Mouse (Mus musculus): ENCODE data around the gene Med25. TPM values are rescaled to one million over a fixed set of nuclear protein-coding genes. Genes with fewer than 3 reads are reported as not detected.

The Med25 gene
- polyA plus RNA-seq, 1 experiment from 2014 or later, result 114 TPM

DNA sequence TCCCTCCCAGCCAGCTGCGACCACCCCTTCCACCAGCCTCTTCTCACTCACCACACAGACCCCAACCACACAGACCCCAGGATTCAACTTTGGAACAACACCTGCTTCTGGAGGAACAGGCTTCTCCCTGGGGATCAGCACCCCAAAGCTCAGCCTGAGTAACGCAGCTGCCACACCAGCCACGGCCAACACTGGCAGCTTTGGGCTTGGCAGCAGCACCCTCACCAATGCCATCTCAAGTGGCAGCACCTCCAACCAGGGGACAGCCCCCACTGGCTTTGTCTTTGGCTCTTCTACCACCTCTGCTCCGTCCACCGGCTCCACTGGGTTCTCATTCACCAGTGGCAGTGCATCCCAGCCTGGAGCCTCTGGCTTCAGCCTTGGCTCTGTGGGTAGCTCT is 63.8 kb downstream of the Med25 start:
- H3K9me3 ChIP-seq (ENCODE audit: control insufficient read depth, low read length), result no peaks in the 10 kb centered on the region
- no peak overlapping the region for H3K9ac ChIP-seq (replicated peaks; ENCODE audit: low read length)
- no peak overlapping the region for H3K27ac ChIP-seq (replicated peaks; ENCODE audit: low read depth, low read length)
- H3K4me3 ChIP-seq (replicated peaks; ENCODE audit: low read depth, low read length), result no peak overlapping the region
- no peaks in the 10 kb centered on the region for H3K27me3 ChIP-seq (ENCODE audit: control insufficient read depth, insufficient read depth, low read length)
- no peaks in the 10 kb centered on the region for H3K4me1 ChIP-seq (ENCODE audit: control insufficient read depth, insufficient read depth, low read length)
- no peak for DNase-seq
- peaks cover 46% of the 10 kb centered on the region for H3K36me3 ChIP-seq (ENCODE audit: control insufficient read depth, insufficient read depth, low read length)
- ATAC-seq (ENCODE audit: low FRiP score, low TSS enrichment), result no peak
- 96% methylated on average over 5 of the region's 5 CpGs for WGBS
- H3K4me2 ChIP-seq (ENCODE audit: low read length), result no peak overlapping the region

DNA sequence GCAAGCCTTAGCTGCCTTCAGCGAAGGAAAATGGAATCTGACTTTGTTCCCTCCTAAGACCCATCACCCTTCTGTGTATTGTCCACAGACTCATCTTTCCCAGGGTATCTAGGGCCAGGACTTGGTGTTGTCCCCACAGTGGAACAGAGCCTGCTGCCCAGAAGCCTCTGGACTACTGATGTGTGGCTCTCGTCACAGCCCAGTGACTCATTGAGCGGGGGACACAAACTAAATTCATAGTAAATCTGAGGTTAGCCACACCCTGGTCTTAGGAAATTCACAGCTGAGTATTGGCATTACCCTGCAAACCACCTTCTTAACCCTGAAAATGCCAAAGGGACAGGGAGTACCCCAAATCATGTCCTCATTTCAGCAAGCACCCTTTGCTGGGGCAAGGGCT is 65.7 kb downstream of the Med25 start:
- Histone ChIP-seq H3K9me3 (ENCODE audit: control insufficient read depth, low read length) (no peaks in the 10 kb centered on the region), H3K4me3 (replicated peaks; ENCODE audit: low read depth, low read length) (no peak overlapping the region), H3K27ac (replicated peaks; ENCODE audit: low read depth, low read length) (no peak overlapping the region), H3K9ac (replicated peaks; ENCODE audit: low read length) (no peak overlapping the region), H3K27me3 (ENCODE audit: control insufficient read depth, insufficient read depth, low read length) (no peaks in the 10 kb centered on the region), H3K4me1 (ENCODE audit: control insufficient read depth, insufficient read depth, low read length) (no peaks in the 10 kb centered on the region), H3K4me2 (ENCODE audit: low read length) (no peak overlapping the region), H3K36me3 (ENCODE audit: control insufficient read depth, insufficient read depth, low read length) (peaks cover 38% of the 10 kb centered on the region)
- no peak for ATAC-seq (ENCODE audit: low FRiP score, low TSS enrichment)
- WGBS, result 85% methylated on average over 3 of the region's 3 CpGs
- DNase-seq, result no peak

MicroRNA genes within 50 kb of the gene (microRNA counts, 519-probe panel; counts per million panel counts)
- microRNA mmu-miR-707, result not detected

Small RNA genes lying within 50 kb of the gene (microRNA-seq; reads per million reads assigned to microRNA genes)
- not detected for gene Mir707

Other genes starting within 250 kb of the Med25 start
- 2.5 and 2.7 TPM in 2 replicates for gene Myh14, start 221.9 kb downstream of the Med25 start, polyA plus RNA-seq (2014; fragmentation: Nextera tagmentation; extraction: Ambion mirVana)
- not detected in 2 replicates for gene Izumo2, start 184.0 kb downstream of the Med25 start, polyA plus RNA-seq (2014; fragmentation: Nextera tagmentation; extraction: Ambion mirVana)
- 22.6 and 26.8 TPM in 2 replicates for gene Vrk3, start 144.3 kb downstream of the Med25 start, polyA plus RNA-seq (2014; fragmentation: Nextera tagmentation; extraction: Ambion mirVana)
- gene Zfp473, start 141.7 kb downstream of the Med25 start, polyA plus RNA-seq (2014; fragmentation: Nextera tagmentation; extraction: Ambion mirVana), result 0.58 and 0.89 TPM in 2 replicates
- 29.1 and 35.2 TPM in 2 replicates for gene Nup62, start 76.6 kb downstream of the Med25 start, polyA plus RNA-seq (2014; fragmentation: Nextera tagmentation; extraction: Ambion mirVana)
- gene Il4i1, start 76.3 kb downstream of the Med25 start, polyA plus RNA-seq (2014; fragmentation: Nextera tagmentation; extraction: Ambion mirVana), result 0.97 and 1.4 TPM in 2 replicates
- gene Atf5, start 76.1 kb downstream of the Med25 start, polyA plus RNA-seq (2014; fragmentation: Nextera tagmentation; extraction: Ambion mirVana), result 2.2 and 2.8 TPM in 2 replicates
- 61.9 and 63.7 TPM in 2 replicates for gene Akt1s1, start 43.7 kb downstream of the Med25 start, polyA plus RNA-seq (2014; fragmentation: Nextera tagmentation; extraction: Ambion mirVana)
- 107 and 122 TPM in 2 replicates for gene Tbc1d17, start 43.6 kb downstream of the Med25 start, polyA plus RNA-seq (2014; fragmentation: Nextera tagmentation; extraction: Ambion mirVana)
- 28.8 and 30.4 TPM in 2 replicates for gene Pnkp, start 35.6 kb downstream of the Med25 start, polyA plus RNA-seq (2014; fragmentation: Nextera tagmentation; extraction: Ambion mirVana)
- 480 and 508 TPM in 2 replicates for gene Ptov1, start 22.9 kb downstream of the Med25 start, polyA plus RNA-seq (2014; fragmentation: Nextera tagmentation; extraction: Ambion mirVana)
- 16.7 and 17.2 TPM in 2 replicates for gene Fuz, start 3.4 kb upstream of the Med25 start, polyA plus RNA-seq (2014; fragmentation: Nextera tagmentation; extraction: Ambion mirVana)
- 124 and 133 TPM in 2 replicates for gene Ap2a1, start 36.8 kb upstream of the Med25 start, polyA plus RNA-seq (2014; fragmentation: Nextera tagmentation; extraction: Ambion mirVana)
- gene Tsks, start 50.5 kb upstream of the Med25 start, polyA plus RNA-seq (2014; fragmentation: Nextera tagmentation; extraction: Ambion mirVana), result not detected in 2 replicates
- 50.1 and 52.3 TPM in 2 replicates for gene Cpt1c, start 82.1 kb upstream of the Med25 start, polyA plus RNA-seq (2014; fragmentation: Nextera tagmentation; extraction: Ambion mirVana)
- gene Prmt1, start 93.9 kb upstream of the Med25 start, polyA plus RNA-seq (2014; fragmentation: Nextera tagmentation; extraction: Ambion mirVana), result 236 and 281 TPM in 2 replicates
- gene Irf3, start 104.9 kb upstream of the Med25 start, polyA plus RNA-seq (2014; fragmentation: Nextera tagmentation; extraction: Ambion mirVana), result 46.7 and 54.0 TPM in 2 replicates
- gene Bcl2l12, start 106.0 kb upstream of the Med25 start, polyA plus RNA-seq (2014; fragmentation: Nextera tagmentation; extraction: Ambion mirVana), result 11.8 and 15.4 TPM in 2 replicates
- gene Scaf1, start 123.7 kb upstream of the Med25 start, polyA plus RNA-seq (2014; fragmentation: Nextera tagmentation; extraction: Ambion mirVana), result 60.6 and 61.2 TPM in 2 replicates
- gene Rras, start 125.2 kb upstream of the Med25 start, polyA plus RNA-seq (2014; fragmentation: Nextera tagmentation; extraction: Ambion mirVana), result 9.7 and 13.2 TPM in 2 replicates
- 19.5 and 21.4 TPM in 2 replicates for gene Prr12, start 160.2 kb upstream of the Med25 start, polyA plus RNA-seq (2014; fragmentation: Nextera tagmentation; extraction: Ambion mirVana)
- 55.3 and 65.9 TPM in 2 replicates for gene Nosip, start 169.7 kb upstream of the Med25 start, polyA plus RNA-seq (2014; fragmentation: Nextera tagmentation; extraction: Ambion mirVana)
- gene Prrg2, start 170.0 kb upstream of the Med25 start, polyA plus RNA-seq (2014; fragmentation: Nextera tagmentation; extraction: Ambion mirVana), result 10.1 and 12.2 TPM in 2 replicates
- 31.2 and 59.3 TPM in 2 replicates for gene Rcn3, start 199.5 kb upstream of the Med25 start, polyA plus RNA-seq (2014; fragmentation: Nextera tagmentation; extraction: Ambion mirVana)
- gene Fcgrt, start 211.1 kb upstream of the Med25 start, polyA plus RNA-seq (2014; fragmentation: Nextera tagmentation; extraction: Ambion mirVana), result 4.8 and 21.8 TPM in 2 replicates
- gene Rps11, start 231.7 kb upstream of the Med25 start, polyA plus RNA-seq (2014; fragmentation: Nextera tagmentation; extraction: Ambion mirVana), result 915 and 960 TPM in 2 replicates
- 746 and 846 TPM in 2 replicates for gene Rpl13a, start 236.0 kb upstream of the Med25 start, polyA plus RNA-seq (2014; fragmentation: Nextera tagmentation; extraction: Ambion mirVana)
- gene Gm45713, start 243.5 kb upstream of the Med25 start, polyA plus RNA-seq (2014; fragmentation: Nextera tagmentation; extraction: Ambion mirVana), result 0.53 TPM in 1 of 2 replicates, not detected in the other
- gene Flt3l, start 243.7 kb upstream of the Med25 start, polyA plus RNA-seq (2014; fragmentation: Nextera tagmentation; extraction: Ambion mirVana), result 0.50 and 1.4 TPM in 2 replicates

All from midbrain, embryonic 14.5 days (tissue).